Mouse (Mus musculus) kidney, embryonic 15.5 days (tissue): Measurements from ENCODE around the gene Nrp2. TPM values are rescaled to one million over a fixed set of nuclear protein-coding genes. Genes with fewer than 3 reads are reported as not detected.

Source experiments
- ATAC-seq: fragments of 200-750 bp; cut with Nextera tagmentation; replicated peaks from 2 replicates; pipeline ENCODE4 v1.8.0; 2017; ENCODE audit warnings: moderate TSS enrichment; ENCODE audit not compliant: low FRiP score
- H3K27ac ChIP-seq: fragments of 300-500 bp; sonication (generic); 2 replicates; pipeline ENCODE4 v1.5.1; 2015; ENCODE audit warnings: mild to moderate bottlenecking, inconsistent platforms
- H3K27me3 ChIP-seq: fragments of 300-500 bp; sonication (generic); 2 replicates; pipeline ENCODE4 v1.6.1; 2015; ENCODE audit warnings: inconsistent platforms
- H3K36me3 ChIP-seq: fragments of 300-500 bp; sonication (generic); 2 replicates; pipeline ENCODE4 v1.6.1; 2015; ENCODE audit warnings: inconsistent platforms
- H3K4me1 ChIP-seq: fragments of 300-500 bp; sonication (generic); 2 replicates; pipeline ENCODE4 v1.6.1; 2015; ENCODE audit warnings: inconsistent platforms
- H3K4me2 ChIP-seq: fragments of 300-500 bp; sonication (generic); 2 replicates; pipeline ENCODE4 v1.6.1; 2015; ENCODE audit warnings: moderate library complexity, mild to moderate bottlenecking, inconsistent platforms
- H3K4me3 ChIP-seq: fragments of 300-500 bp; sonication (generic); replicated peaks from 2 replicates; pipeline ENCODE4 v1.5.1; 2015; ENCODE audit warnings: mild to moderate bottlenecking, inconsistent platforms
- H3K9ac ChIP-seq: fragments of 300-500 bp; sonication (generic); 2 replicates; pipeline ENCODE4 v1.6.1; 2015; ENCODE audit warnings: mild to moderate bottlenecking, inconsistent platforms
- H3K9me3 ChIP-seq: fragments of 300-500 bp; sonication (generic); replicated peaks from 2 replicates; pipeline ENCODE4 v1.6.1; 2016; ENCODE audit warnings: inconsistent platforms
- WGBS: fragments of 180-500 bp; shearing (Covaris S2); methylation state at CpG from one replicate; pipeline ENCODE4 v1.1.7; 2015; ENCODE audit warnings: mixed read lengths; 5-methylcytosine and 5-hydroxymethylcytosine counted together
- polyA plus RNA-seq: library from polyadenylated mRNA; unstranded; fragments of >200 nt; fragmentation: Nextera tagmentation; extraction: Ambion mirVana; gene quantifications from 2 replicates; pipeline ENCODE4 v1.2.1, GENCODE M21; 2015

Nrp2 gene
- polyA plus RNA-seq, 1 experiment from 2014 or later, result 11.7 TPM

- no peak overlapping the region for H3K27ac ChIP-seq
- H3K9ac ChIP-seq, result no peak overlapping the region
- H3K36me3 ChIP-seq, result no peaks in the 10 kb centered on the region
- no peaks in the 10 kb centered on the region for H3K9me3 ChIP-seq
- WGBS, result 51% methylated on average over 10 of the region's 10 CpGs
- no peak for ATAC-seq
- peaks cover 36% of the 10 kb centered on the region for H3K4me1 ChIP-seq
- H3K4me2 ChIP-seq, result no peak overlapping the region
- no peak overlapping the region for H3K4me3 ChIP-seq
- H3K27me3 ChIP-seq, result peaks cover 18% of the 10 kb centered on the region; the same call in 1 of the 2 replicates
Observed at GRCm38 (mm10) chr1:62747421-62748111, 44.5 kb downstream of the Nrp2 start.

- no peak for ATAC-seq
- Histone ChIP-seq H3K27me3 (peaks cover 18% of the 10 kb centered on the region; the same call in 1 of the 2 replicates), H3K27ac (no peak overlapping the region), H3K36me3 (no peaks in the 10 kb centered on the region), H3K4me3 (no peak overlapping the region), H3K4me2 (no peak overlapping the region), H3K9ac (no peak overlapping the region), H3K4me1 (peaks cover 31% of the 10 kb centered on the region), H3K9me3 (no peaks in the 10 kb centered on the region)
- WGBS, result 77% methylated on average over 3 of the region's 3 CpGs
Observed at GRCm38 (mm10) chr1:62748361-62748760, 45.3 kb downstream of the Nrp2 start.

- no peak for ATAC-seq
Observed at GRCm38 (mm10) chr1:62749716-62750115, 46.6 kb downstream of the Nrp2 start.

GRCm38 (mm10) chr1:62750408-62751008 lies 47.4 kb downstream of the Nrp2 start:
- Histone ChIP-seq H3K27ac (peak overlapping the region; percentile 76; the same call in 1 of the 2 replicates), H3K9me3 (no peaks in the 10 kb centered on the region), H3K4me1 (peaks cover 37% of the 10 kb centered on the region), H3K9ac (no peak overlapping the region), H3K36me3 (no peaks in the 10 kb centered on the region), H3K27me3 (peaks cover 18% of the 10 kb centered on the region; the same call in 1 of the 2 replicates), H3K4me3 (no peak overlapping the region), H3K4me2 (no peak overlapping the region)
- WGBS, result 76% methylated on average over 5 of the region's 5 CpGs
- ATAC-seq, result no peak

More at GRCm38 (mm10) chr1:62749716-62750115, 46.6 kb downstream of the Nrp2 start:
- H3K4me2 ChIP-seq, result no peak overlapping the region
- H3K27ac ChIP-seq, result no peak overlapping the region
- no peaks in the 10 kb centered on the region for H3K9me3 ChIP-seq
- H3K36me3 ChIP-seq, result no peaks in the 10 kb centered on the region
- peaks cover 37% of the 10 kb centered on the region for H3K4me1 ChIP-seq
- 87% methylated on average over 14 of the region's 14 CpGs for WGBS
- no peak overlapping the region for H3K4me3 ChIP-seq
- no peak overlapping the region for H3K9ac ChIP-seq
- peaks cover 18% of the 10 kb centered on the region; the same call in 1 of the 2 replicates for H3K27me3 ChIP-seq

- Histone ChIP-seq H3K27me3 (peaks cover 15% of the 10 kb centered on the region; the same call in 1 of the 2 replicates), H3K9ac (no peak overlapping the region), H3K9me3 (no peaks in the 10 kb centered on the region), H3K4me1 (peaks cover 36% of the 10 kb centered on the region), H3K27ac (peak overlapping the region; percentile 76), H3K36me3 (no peaks in the 10 kb centered on the region), H3K4me3 (no peak overlapping the region), H3K4me2 (peak overlapping the region; percentile 24; the same call in 1 of the 2 replicates)
- peak; percentile 72 for ATAC-seq
- WGBS, result 20% methylated on average over 15 of the region's 15 CpGs
Observed at GRCm38 (mm10) chr1:62751011-62752006, 48.2 kb downstream of the Nrp2 start.

GRCm38 (mm10) chr1:62752055-62752454 lies 49.0 kb downstream of the Nrp2 start:
- H3K4me2 ChIP-seq, result no peak overlapping the region
- no peak for ATAC-seq
- no peak overlapping the region for H3K9ac ChIP-seq
- peak overlapping the region; percentile 76 for H3K27ac ChIP-seq
- no peaks in the 10 kb centered on the region for H3K9me3 ChIP-seq
- 63% methylated on average over 8 of the region's 8 CpGs for WGBS
- H3K4me1 ChIP-seq, result peaks cover 36% of the 10 kb centered on the region
- H3K4me3 ChIP-seq, result no peak overlapping the region
- no peaks in the 10 kb centered on the region for H3K36me3 ChIP-seq
- H3K27me3 ChIP-seq, result peaks cover 15% of the 10 kb centered on the region; the same call in 1 of the 2 replicates

GRCm38 (mm10) chr1:62752661-62753333 lies 49.7 kb downstream of the Nrp2 start:
- Histone ChIP-seq H3K4me2 (no peak overlapping the region), H3K27me3 (peaks cover 12% of the 10 kb centered on the region; the same call in 1 of the 2 replicates), H3K9me3 (no peaks in the 10 kb centered on the region), H3K27ac (no peak overlapping the region), H3K4me1 (peaks cover 31% of the 10 kb centered on the region), H3K9ac (no peak overlapping the region), H3K4me3 (no peak overlapping the region), H3K36me3 (no peaks in the 10 kb centered on the region)
- WGBS, result 79% methylated on average over 7 of the region's 7 CpGs
- ATAC-seq, result no peak

GRCm38 (mm10) chr1:62754066-62754835 lies 51.2 kb downstream of the Nrp2 start:
- Histone ChIP-seq H3K27me3 (peaks cover 8% of the 10 kb centered on the region; the same call in 1 of the 2 replicates), H3K27ac (no peak overlapping the region), H3K9me3 (no peaks in the 10 kb centered on the region), H3K9ac (no peak overlapping the region), H3K4me2 (no peak overlapping the region), H3K36me3 (no peaks in the 10 kb centered on the region), H3K4me1 (peaks cover 29% of the 10 kb centered on the region), H3K4me3 (no peak overlapping the region)
- WGBS, result 51% methylated on average over 8 of the region's 8 CpGs
- peak; percentile 29; the same call in 1 of the 2 replicates for ATAC-seq

- Histone ChIP-seq H3K36me3 (0 out of 2 replicates have a peak, but pooled peaks cover 7% of the 10 kb centered on the region), H3K27me3 (peaks cover 8% of the 10 kb centered on the region; the same call in 1 of the 2 replicates), H3K9ac (no peak overlapping the region), H3K27ac (no peak overlapping the region), H3K4me1 (peaks cover 13% of the 10 kb centered on the region), H3K4me3 (no peak overlapping the region), H3K9me3 (no peaks in the 10 kb centered on the region), H3K4me2 (no peak overlapping the region)
- WGBS, result 30% methylated on average over 5 of the region's 5 CpGs
- ATAC-seq, result peak; percentile 33
Observed at GRCm38 (mm10) chr1:62760086-62760485, 57.0 kb downstream of the Nrp2 start.

- WGBS, result 71% methylated on average over 17 of the region's 17 CpGs
- no peak overlapping the region for H3K4me3 ChIP-seq
- H3K27me3 ChIP-seq, result peaks cover 10% of the 10 kb centered on the region; the same call in 1 of the 2 replicates
- H3K9me3 ChIP-seq, result no peaks in the 10 kb centered on the region
- peaks cover 17% of the 10 kb centered on the region for H3K4me1 ChIP-seq
- no peak overlapping the region for H3K9ac ChIP-seq
- no peak overlapping the region for H3K27ac ChIP-seq
- 0 out of 2 replicates have a peak, but pooled peaks cover 7% of the 10 kb centered on the region for H3K36me3 ChIP-seq
- no peak overlapping the region for H3K4me2 ChIP-seq
- no peak for ATAC-seq
Observed at GRCm38 (mm10) chr1:62760565-62760964, 57.5 kb downstream of the Nrp2 start.
